Mouse (Mus musculus) kidney, adult 2 months (tissue): ENCODE measurements around the gene Rnf40. TPM values are rescaled to one million over a fixed set of nuclear protein-coding genes. Genes with fewer than 3 reads are reported as not detected.
A peak's percentile ranks its signal among the peaks of the same experiment; 100 is the strongest.
"Not testable (repeated sequence)": the region's sequence is repeated elsewhere in the genome, so short reads cannot be mapped to it uniquely, and the experiment has no call there.

ENCODE experiments used
- DNase-seq: peaks from one replicate; pipeline ENCODE4 v3.0.0; 2021
- H3K27ac ChIP-seq: fragments of 200-500 bp; 2 replicates; pipeline ENCODE4 v1.5.1; 2012; ENCODE audit warnings: low read depth, low read length, control low read depth, inconsistent platforms; ENCODE audit not compliant: insufficient read depth
- H3K27me3 ChIP-seq: fragments of 200-500 bp; replicated peaks from 2 replicates; pipeline ENCODE4 v1.6.1; 2012; ENCODE audit warnings: mild to moderate bottlenecking, moderate library complexity, low read length, inconsistent platforms; ENCODE audit not compliant: control insufficient read depth, insufficient read depth
- H3K36me3 ChIP-seq: fragments of 200-500 bp; 2 replicates; pipeline ENCODE4 v1.6.1; 2012; ENCODE audit warnings: mild to moderate bottlenecking, moderate library complexity, low read length, inconsistent platforms; ENCODE audit not compliant: control insufficient read depth, insufficient read depth
- H3K4me1 ChIP-seq: fragments of 200-500 bp; 2 replicates; pipeline ENCODE4 v1.6.1; 2011; ENCODE audit warnings: low read length; ENCODE audit not compliant: control insufficient read depth, insufficient read depth
- H3K4me3 ChIP-seq: fragments of 200-500 bp; 2 replicates; pipeline ENCODE4 v1.5.1; 2011; ENCODE audit warnings: mild to moderate bottlenecking, low read depth, low read length, control low read depth; ENCODE audit not compliant: insufficient read depth
- CTCF ChIP-seq: fragments of 200-500 bp; conservative IDR thresholded peaks from 2 replicates; pipeline ENCODE4 v1.5.1; 2011; ENCODE audit warnings: low read depth, mild to moderate bottlenecking, control low read depth, low read length, moderate library complexity, mixed read lengths; ENCODE audit not compliant: insufficient read depth, insufficient read length
- POLR2A ChIP-seq: fragments of 200-500 bp; IDR thresholded peaks from one replicate; pipeline ENCODE4 v1.6.1; 2011; ENCODE audit warnings: low read depth, low read length, control low read depth
- WGBS: fragments of 180-500 bp; shearing (Covaris S2); methylation state at CpG from one replicate; pipeline ENCODE4 v1.1.7; 2018; 5-methylcytosine and 5-hydroxymethylcytosine counted together
- polyA plus RNA-seq: library from polyadenylated mRNA; depleted of rRNA; stranded (reverse); fragments of >200 nt; gene quantifications from 2 replicates; pipeline ENCODE4 v1.2.3, GENCODE M21; 2012

Rnf40 gene
- polyA plus RNA-seq, 1 experiment = 24.7 TPM

GRCm38 (mm10) chr7:127614091-127614490, 25.5 kb downstream of the Rnf40 start:
- peak; percentile 54 for DNase-seq
- Histone ChIP-seq H3K27me3 (no peaks in the 10 kb centered on the region), H3K4me1 (peaks cover 8% of the 10 kb centered on the region; the same call in 1 of the 2 replicates), H3K4me3 (peak overlapping the region; percentile 93), H3K27ac (peak overlapping the region; percentile 92), H3K36me3 (peaks cover 3% of the 10 kb centered on the region; the same call in 1 of the 2 replicates)
- TF ChIP-seq CTCF (no peak), POLR2A (no peak)
- 13% methylated on average over 8 of the region's 8 CpGs for WGBS

GRCm38 (mm10) chr7:127614511-127614890, 25.9 kb downstream of the Rnf40 start:
- H3K4me3 ChIP-seq = peak overlapping the region; percentile 93
- no peak for TF ChIP-seq POLR2A
- DNase-seq = peak; percentile 77
- WGBS = 3% methylated on average over 44 of the region's 44 CpGs
- H3K27me3 ChIP-seq = no peaks in the 10 kb centered on the region
- H3K27ac ChIP-seq = peak overlapping the region; percentile 92
- peaks cover 8% of the 10 kb centered on the region; the same call in 1 of the 2 replicates for H3K4me1 ChIP-seq
- peaks cover 3% of the 10 kb centered on the region; the same call in 1 of the 2 replicates for H3K36me3 ChIP-seq

GRCm38 (mm10) chr7:127614891-127615843, 26.6 kb downstream of the Rnf40 start, which contains the start of gene Zfp629:
Gene Zfp629 (minus strand): TSS chr7:127615797.
- under 1% methylated on average over 49 of the region's 50 CpGs for WGBS
- no peak for TF ChIP-seq CTCF
- TF ChIP-seq POLR2A = no peak
- peak; percentile 81 for DNase-seq
- peaks cover 3% of the 10 kb centered on the region; the same call in 1 of the 2 replicates for H3K36me3 ChIP-seq
- H3K4me1 ChIP-seq = peaks cover 8% of the 10 kb centered on the region; the same call in 1 of the 2 replicates
- H3K4me3 ChIP-seq = peak within 1 kb of the TSS; percentile 93
- H3K27me3 ChIP-seq = no peaks in the 10 kb centered on the region
- peak within 1 kb of the TSS; percentile 92 for H3K27ac ChIP-seq

GRCm38 (mm10) chr7:127616336-127616735, 27.8 kb downstream of the Rnf40 start:
- DNase-seq = no peak
- WGBS = 63% methylated on average over 1 of the region's 1 CpGs
- H3K4me3 ChIP-seq = no peak overlapping the region
- TF ChIP-seq CTCF = no peak
- TF ChIP-seq POLR2A = no peak
- H3K36me3 ChIP-seq = peaks cover 3% of the 10 kb centered on the region; the same call in 1 of the 2 replicates
- peaks cover 8% of the 10 kb centered on the region; the same call in 1 of the 2 replicates for H3K4me1 ChIP-seq
- no peaks in the 10 kb centered on the region for H3K27me3 ChIP-seq
- H3K27ac ChIP-seq = no peak overlapping the region

DNA sequence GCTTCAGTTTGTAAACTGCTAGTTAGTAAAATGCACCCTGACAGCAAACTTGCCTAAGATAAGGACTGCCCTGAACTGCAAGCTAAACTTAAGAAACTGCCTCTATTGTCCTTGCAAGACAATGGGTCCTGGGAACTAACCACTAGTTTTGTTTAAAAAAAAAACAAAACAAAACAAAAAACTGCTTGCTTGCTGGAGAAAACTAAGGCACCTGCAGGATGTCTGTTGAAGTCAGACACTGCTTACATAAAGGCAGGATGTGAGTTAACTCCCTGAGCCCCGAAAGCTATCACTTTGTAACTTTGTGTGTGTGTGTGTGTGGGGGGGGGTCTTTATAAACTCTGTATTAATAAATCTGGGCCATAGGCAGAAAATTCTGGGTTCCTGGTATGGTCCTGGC, 28.3 kb downstream of the Rnf40 start:
- TF ChIP-seq CTCF (no peak), POLR2A (no peak)
- DNase-seq = no peak
- Histone ChIP-seq H3K27me3 (no peaks in the 10 kb centered on the region), H3K4me3 (no peak overlapping the region), H3K4me1 (peaks cover 8% of the 10 kb centered on the region; the same call in 1 of the 2 replicates), H3K27ac (no peak overlapping the region), H3K36me3 (peaks cover under 1% of the 10 kb centered on the region; the same call in 1 of the 2 replicates)
- 66% methylated on average over 1 of the region's 1 CpGs for WGBS

DNA sequence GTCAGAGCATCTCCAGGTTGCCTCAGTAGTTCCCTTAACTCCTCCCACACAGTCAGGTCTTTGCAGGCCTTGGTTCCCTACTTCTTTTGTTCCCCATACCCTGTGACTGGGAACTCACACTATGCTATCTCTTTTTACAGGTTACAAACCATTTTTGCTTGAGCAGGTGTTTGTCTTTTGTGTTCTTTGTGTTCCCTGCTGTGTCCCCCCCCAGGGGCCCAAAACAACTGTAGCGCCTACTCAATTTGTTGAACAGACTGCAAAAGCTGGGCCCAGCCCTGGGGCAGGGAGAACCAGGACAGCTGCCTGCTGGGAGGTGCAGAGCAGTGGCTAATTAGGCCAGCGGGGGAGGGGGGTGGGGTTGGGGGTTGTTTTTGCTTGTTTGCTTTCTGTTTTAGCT, 29.4 kb downstream of the Rnf40 start:
- peaks cover 8% of the 10 kb centered on the region; the same call in 1 of the 2 replicates for H3K4me1 ChIP-seq
- DNase-seq = no peak
- no peak overlapping the region for H3K27ac ChIP-seq
- no peaks in the 10 kb centered on the region for H3K36me3 ChIP-seq
- TF ChIP-seq POLR2A = no peak
- TF ChIP-seq CTCF = no peak
- H3K27me3 ChIP-seq = no peaks in the 10 kb centered on the region
- 73% methylated on average over 2 of the region's 2 CpGs for WGBS
- no peak overlapping the region for H3K4me3 ChIP-seq

- DNase-seq, H3K4me1 ChIP-seq, H3K27me3 ChIP-seq, H3K27ac ChIP-seq, H3K4me3 ChIP-seq, H3K36me3 ChIP-seq: not testable (repeated sequence)
- 85% methylated on average over 7 of the region's 8 CpGs for WGBS
Measured at GRCm38 (mm10) chr7:127618402-127618801, 29.8 kb downstream of the Rnf40 start.
